Mouse (Mus musculus) cerebellum, adult 2 months (tissue): ENCODE measurements at regions not wholly inside any gene's neighbourhood (a gene's known extent, or its start where the extent isn't known, plus 50 kb on each side); places are given as distances from the start of the nearest gene placed in this dataset.

ENCODE experiments used
- CTCF ChIP-seq: fragments of 200-500 bp; IDR thresholded peaks from 2 replicates; pipeline ENCODE4 v1.5.1; 2011; ENCODE audit warnings: low read depth, mild to moderate bottlenecking, control low read depth, low read length, moderate library complexity, borderline replicate concordance; ENCODE audit not compliant: insufficient read depth
- POLR2A ChIP-seq: fragments of 200-500 bp; IDR thresholded peaks from 2 replicates; pipeline ENCODE4 v1.6.1; 2011; ENCODE audit warnings: low read length, control low read depth, borderline replicate concordance; ENCODE audit not compliant: insufficient read depth

DNA sequence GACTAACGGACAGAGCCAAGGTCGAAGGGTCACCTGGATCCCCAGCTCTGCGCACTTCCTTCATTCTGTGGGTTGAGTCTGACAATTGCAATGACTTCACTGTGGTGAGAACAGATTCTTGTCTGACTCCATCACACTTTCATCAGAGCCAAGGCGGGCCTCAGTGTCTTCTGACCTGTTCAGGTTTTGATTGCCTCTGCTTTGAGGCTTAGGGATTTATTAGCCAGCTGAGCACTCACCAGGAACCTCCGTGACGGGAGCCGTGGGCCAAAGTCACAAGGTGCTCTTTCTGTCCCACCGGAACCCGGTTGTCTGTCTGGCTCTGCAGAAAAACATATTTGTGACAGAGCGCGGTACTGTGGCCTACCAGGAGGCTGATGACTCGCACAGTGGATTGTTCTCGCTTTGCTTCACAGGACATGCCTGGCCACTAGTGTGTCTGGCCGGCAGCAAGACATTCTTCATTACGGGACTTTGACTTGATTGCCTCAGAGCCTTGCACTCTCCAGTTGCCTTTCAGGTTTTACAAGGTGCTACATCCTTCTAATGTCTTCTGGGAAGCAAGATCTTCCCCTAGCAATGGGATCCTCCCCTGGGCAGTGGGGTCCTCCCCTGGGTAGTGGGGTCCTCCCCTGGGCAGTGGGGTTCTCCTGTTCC is 114.9 kb upstream of the Prickle1 start:
- TF ChIP-seq CTCF = no peak
- TF ChIP-seq POLR2A = no peak
